8 mouse cellular contexts compared by ENCODE assay signal in the genomic region with DNA sequence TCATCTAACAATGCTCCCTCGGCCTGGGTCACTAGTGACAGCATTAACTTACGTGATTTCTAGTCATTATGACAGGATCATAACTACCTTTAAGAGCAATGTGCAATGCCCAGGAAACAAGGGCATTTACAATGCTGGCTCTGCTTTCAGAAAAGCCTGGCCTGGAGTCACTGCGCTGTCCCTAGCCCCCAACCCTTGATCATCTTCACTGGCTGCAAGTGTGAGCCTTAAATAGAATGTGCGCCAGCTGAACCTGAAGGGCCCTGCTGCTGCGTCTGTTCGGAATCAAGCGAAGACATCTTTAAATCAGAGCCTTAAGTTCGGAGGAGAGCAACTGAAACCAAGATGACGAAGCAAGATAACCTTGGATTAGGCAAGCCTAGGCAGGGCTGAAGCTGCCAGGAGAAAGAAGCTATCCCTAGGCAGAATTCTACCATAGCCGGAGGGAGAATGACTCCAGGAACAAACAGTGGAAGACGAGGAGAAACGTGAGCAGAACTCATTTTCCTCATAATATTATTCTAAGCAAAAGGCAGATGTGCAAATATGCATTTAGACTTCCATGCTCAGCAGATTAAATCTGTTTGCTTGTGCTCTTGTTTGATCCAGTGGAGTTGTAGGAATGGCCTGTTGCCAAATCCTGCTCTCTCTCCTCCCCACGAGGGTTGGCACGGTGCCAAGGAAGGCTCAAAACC. TPM values are rescaled to one million over a fixed set of nuclear protein-coding genes. Genes with fewer than 3 reads are reported as not detected.
DNase-seq lines count a peak whose midpoint lies in the region.

No protein-coding gene starts in this region.

- DNase-seq in gastrocnemius, adult 18-20 months (ENCODE audit: low spot score), result peak; percentile 45
- no peak for DNase-seq in gastrocnemius, postnatal 36 days
- DNase-seq in adrenal gland, postnatal 4 days (ENCODE audit: low spot score in 2 of 2), result peak; percentile 19 to 40
- DNase-seq in heart, adult 18-20 months, result peak; percentile 35 to 70
- DNase-seq in kidney, adult 8-10 months, result peak; percentile 60 to 79
- DNase-seq in left cerebral cortex, postnatal 36 days (ENCODE audit: low spot score in 2 of 2), result peak; percentile 24 to 38
- peak; percentile 39 for DNase-seq in retina, postnatal 7 days (ENCODE audit: low read depth, low spot score)
- no peak for DNase-seq in c-Kit-positive CD71-positive TER-119-positive erythroid progenitor cells, embryonic 14.5 days (ENCODE audit: low spot score)

- intact Hi-C loops in gastrocnemius, postnatal 36 days (cut with DNase I), result no loop called here
- intact Hi-C loops in left cerebral cortex, postnatal 36 days (cut with DNase I), result loop anchor here (5.0 kb wide), 1 partner anchor 54 kb away; a partner anchor contains a TSS

RNA-seq across cellular contexts. Expression of a gene that starts 52.7 kb away (rescaled TPM):
- 10 to 100 TPM; 28.8 to 36.0 TPM for total RNA-seq in gastrocnemius, adult 18-20 months (2021)
- total RNA-seq in gastrocnemius, postnatal 36 days (2021), result 10 to 100 TPM; 33.7 TPM
- total RNA-seq in adrenal gland, postnatal 4 days (2021), result 10 to 100 TPM; 14.4 to 18.0 TPM
- 10 to 100 TPM; 71.9 to 73.5 TPM for total RNA-seq in heart, adult 18-20 months (2021)
- 1 to 10 TPM; 3.2 to 5.4 TPM for total RNA-seq in left cerebral cortex, postnatal 36 days (2021)

Comparison
In these comparisons a context has a peak if more than half of its experiments do, and no peak if none do; other contexts are left out.
1. DNase-seq: peak in gastrocnemius, adult 18-20 months (single experiment), adrenal gland, postnatal 4 days (2 of 2), heart, adult 18-20 months (2 of 2), kidney, adult 8-10 months (2 of 2), left cerebral cortex, postnatal 36 days (2 of 2) and retina, postnatal 7 days (single experiment); none in gastrocnemius, postnatal 36 days (0 of 2) and c-Kit-positive CD71-positive TER-119-positive erythroid progenitor cells, embryonic 14.5 days (single experiment).